Mouse (Mus musculus) urinary bladder, postnatal 36 days (tissue): ENCODE data around the gene Kazn.

Source experiments
- DNase-seq, 2 experiments: peaks; one replicate each; pipeline ENCODE4 v3.0.0; 2022; ENCODE audit warnings: low spot score in 2 of 2, mixed read lengths in 1 of 2

Kazn gene

GRCm38 (mm10) chr4:142059113-142059840 is 179.9 kb downstream of the Kazn start:
- no peak for DNase-seq

GRCm38 (mm10) chr4:142057529-142058216 is 181.5 kb downstream of the Kazn start:
- peak; percentile 60 to 77 for DNase-seq

GRCm38 (mm10) chr4:142055600-142055999 is 183.6 kb downstream of the Kazn start:
- peak in 1 of 2 experiments; percentile 43 for DNase-seq

- no peak for DNase-seq
These were observed 184.6 kb downstream of the Kazn start for GRCm38 (mm10) chr4:142054580-142054979.

GRCm38 (mm10) chr4:142053661-142054448 is 185.3 kb downstream of the Kazn start:
- DNase-seq = no peak

- no peak for DNase-seq
These were observed 185.9 kb downstream of the Kazn start for GRCm38 (mm10) chr4:142053261-142053660.

GRCm38 (mm10) chr4:142052391-142053132 is 186.6 kb downstream of the Kazn start:
- no peak for DNase-seq
